Mouse (Mus musculus) cerebellum, adult (tissue): Measurements from ENCODE around the gene Comp.

ENCODE experiments used
- ATAC-seq: cut with Nextera tagmentation; 2 replicates; pipeline ENCODE4 v1.9.2; 2017; ENCODE audit warnings: mild to moderate bottlenecking, moderate library complexity, mixed read lengths; ENCODE audit not compliant: insufficient number of reproducible peaks, low FRiP score, low TSS enrichment

Comp gene

GRCm38 (mm10) chr8:70394269-70394998 is 21.1 kb downstream of the Comp start:
- ATAC-seq, result no peak

DNA sequence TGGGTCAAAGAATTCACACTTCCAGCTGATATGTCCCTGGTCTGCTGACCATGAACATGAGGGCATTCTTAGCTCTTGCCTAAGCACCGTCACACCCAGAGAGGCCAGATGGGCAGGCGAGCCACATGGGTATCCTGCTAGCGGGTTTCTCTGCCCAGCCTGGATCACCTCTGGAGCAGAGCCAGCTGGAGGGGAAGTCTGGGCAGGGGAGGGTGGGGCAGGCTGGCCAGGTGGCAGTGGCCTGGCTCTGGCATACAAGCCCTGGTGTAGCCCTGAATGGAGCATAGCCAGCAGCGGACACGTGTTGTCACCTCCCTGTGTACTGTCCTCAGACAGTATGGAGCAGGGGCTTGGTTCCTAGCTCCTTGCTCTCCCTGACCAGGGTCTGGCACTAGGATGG is 22.3 kb downstream of the Comp start:
- ATAC-seq, result peak; percentile 67

DNA sequence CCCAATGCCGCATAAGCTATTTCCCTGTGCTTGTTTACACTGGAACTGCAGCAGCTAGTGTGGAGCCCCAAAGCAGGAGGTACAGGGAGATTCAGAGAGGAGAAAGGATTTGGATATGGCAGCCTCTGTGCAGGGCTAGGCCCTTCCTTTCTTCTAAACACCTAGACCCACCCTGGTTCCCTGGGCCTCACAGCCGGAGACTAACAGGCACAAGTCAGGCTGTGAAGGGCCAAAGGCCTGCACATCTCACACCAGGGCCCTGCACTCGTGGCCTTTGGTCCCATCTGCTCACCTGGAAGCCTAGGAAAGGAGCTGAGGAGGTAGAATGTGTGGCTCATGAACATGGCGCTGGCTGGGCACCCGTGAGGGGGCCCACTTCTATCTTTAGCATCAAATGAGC is 22.8 kb downstream of the Comp start:
- ATAC-seq, result no peak

- peak; percentile 54; the same call in 1 of the 2 replicates for ATAC-seq
These were observed 24.5 kb downstream of the Comp start for GRCm38 (mm10) chr8:70397611-70398563.

GRCm38 (mm10) chr8:70404212-70404611 is 30.9 kb downstream of the Comp start:
- ATAC-seq, result no peak

GRCm38 (mm10) chr8:70405189-70405588 is 31.8 kb downstream of the Comp start:
- ATAC-seq, result no peak

DNA sequence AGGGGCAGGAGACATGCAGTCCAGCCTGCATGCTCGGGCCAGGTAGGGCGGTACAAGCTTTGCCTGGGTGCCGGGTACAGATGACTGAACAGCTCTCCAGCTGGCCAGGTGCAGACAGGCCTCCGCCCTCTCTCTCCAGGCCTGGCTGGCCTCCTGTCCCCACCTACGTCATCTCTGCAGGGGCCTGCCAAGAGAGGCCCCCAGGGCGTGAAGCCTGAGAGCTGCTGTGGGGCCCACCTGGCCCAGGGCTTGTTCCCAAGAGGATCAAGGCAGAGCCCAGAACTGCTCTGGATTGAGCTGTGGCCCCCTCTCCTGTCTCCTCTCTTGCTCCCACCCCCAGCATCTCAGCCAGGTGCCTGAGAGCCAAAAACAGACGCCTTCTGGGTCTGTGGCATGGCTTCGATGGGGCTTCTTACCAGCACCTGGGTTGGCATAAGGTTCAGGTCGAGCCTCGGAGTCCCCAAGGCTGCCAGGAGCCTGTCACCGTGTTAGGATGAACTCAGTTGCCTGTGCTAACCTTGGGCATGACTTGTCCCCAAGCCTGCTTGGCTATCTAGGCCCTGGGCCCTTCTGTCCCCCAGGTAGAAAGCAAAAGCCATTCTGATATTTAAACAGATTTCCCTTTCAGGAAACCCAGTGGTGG is 33.2 kb downstream of the Comp start:
- ATAC-seq, result peak; percentile 16; the same call in 1 of the 2 replicates

DNA sequence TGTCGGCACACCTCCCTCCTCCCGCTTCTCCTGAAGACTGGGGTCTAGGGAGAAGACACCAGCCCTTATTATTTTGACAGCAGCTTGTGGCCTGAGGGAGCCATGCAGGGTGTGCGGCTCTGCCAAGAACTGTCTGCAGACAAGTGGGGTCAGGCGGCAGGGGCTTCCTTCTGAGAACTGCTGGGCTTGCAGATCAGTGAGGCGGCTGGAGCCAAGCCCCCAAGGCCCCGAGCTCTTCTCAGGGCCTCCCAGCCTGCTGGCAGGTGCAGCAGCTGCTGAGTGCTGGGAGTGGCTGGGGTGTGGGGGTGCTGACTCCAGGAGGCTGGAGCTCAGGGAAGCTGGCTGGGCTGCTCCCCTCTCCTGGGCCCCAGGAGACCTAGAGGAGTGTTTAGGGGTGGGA is 34.9 kb downstream of the Comp start:
- ATAC-seq, result no peak

DNA sequence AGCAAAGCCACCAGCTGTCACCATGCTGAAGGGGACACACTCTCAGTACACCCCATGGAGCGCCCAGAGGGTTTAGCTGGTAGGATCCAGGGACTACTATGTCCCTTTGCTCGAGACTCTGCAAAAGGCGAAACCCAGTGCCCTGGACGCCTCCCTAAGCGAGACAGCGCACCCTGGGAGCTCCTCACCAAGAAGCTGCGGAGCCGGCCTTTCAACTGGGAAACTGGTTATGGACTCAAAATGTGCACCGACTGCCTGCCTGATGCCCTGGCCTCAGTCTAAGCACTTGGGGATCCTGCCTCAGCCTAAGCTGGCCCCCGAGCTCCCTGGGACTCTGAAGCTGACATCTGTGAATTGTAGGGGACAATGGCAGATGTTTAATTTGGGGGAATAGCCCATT is 35.7 kb downstream of the Comp start:
- no peak for ATAC-seq

DNA sequence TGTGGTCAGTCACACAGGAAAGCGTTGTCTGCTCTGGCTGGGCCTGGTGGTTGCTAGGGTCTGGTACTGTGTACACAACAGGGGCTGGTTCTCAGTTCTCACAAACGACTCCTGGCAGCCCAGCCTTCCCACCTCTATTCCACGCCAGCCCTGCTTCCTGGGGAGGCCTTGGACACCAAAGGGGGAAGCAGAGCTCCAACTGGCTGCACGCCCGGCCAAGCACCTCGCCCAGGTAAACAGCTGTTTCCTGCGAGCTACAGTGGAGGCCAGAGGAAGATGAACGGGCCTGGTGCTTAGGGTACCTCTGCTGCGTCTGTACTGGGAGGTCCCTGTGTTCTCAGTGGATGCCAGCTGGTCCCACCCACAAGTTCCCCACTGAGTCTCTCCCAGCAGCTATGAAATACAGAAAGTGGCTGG is 36.1 kb downstream of the Comp start:
- no peak for ATAC-seq

DNA sequence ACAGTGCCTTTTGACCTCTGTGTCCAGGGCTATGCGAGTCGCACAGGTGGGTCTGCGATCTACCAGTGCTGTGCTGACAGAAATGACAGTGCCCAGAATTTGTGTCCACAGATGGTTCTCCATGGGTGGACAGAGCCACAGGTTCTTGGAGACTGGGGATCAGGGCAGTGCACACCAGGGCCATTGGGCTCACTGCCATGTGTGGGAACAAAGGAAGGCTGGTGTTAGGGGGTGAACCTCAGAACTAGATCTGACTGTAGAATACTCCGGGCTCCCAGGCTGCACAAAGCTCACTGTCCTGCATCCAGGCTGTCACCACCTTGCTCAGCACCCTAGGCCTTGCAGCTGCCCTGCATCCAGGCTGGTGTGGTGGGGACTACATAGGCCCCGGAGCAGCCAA is 36.9 kb downstream of the Comp start:
- 0 out of 2 replicates have a peak, but pooled peaks have one; percentile 12 for ATAC-seq

- no peak for ATAC-seq
These were observed 41.1 kb downstream of the Comp start for GRCm38 (mm10) chr8:70414310-70414946.

DNA sequence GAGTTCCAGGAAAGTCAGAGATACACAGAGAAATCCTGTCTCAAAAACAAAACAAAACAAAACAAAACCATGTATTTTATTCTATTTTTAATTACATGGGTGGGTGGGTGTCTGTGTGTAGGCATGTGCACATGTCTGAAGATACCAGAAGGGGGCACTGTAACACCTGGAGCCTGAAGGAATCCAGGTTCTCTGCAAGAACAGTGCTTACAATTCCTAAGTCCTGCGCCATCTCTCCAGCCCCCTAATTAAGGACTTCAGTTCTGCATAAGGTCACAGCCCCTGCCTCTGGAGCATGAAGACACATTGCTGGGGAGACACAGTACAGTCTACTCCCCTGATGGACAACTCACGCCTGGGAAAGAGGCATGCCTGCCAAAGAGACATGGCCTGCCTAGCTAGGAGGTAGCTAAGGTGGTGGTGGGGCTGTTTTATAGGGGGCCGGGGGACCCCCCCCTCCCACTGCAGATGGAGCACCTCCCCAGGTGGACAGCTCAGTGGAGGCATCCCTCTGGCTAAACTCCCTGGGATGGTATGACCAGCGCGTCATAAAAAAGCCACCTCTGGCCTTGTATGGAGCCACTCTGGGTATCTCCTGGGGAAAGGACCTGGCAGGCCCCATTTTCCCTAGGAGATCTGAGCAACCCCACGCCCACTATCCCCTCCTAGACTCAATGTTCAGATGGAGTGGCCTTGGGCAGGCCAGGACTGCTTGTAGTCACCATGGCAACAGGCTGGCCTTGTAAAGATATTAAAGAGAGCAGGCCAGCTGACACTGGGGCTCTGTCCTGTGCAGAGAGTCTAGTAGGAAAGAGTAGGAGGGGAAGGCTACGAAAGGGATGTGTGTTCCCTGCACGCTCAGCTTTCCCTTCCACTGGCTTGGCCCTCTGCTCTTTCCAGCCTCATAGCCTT is 42.4 kb downstream of the Comp start:
- ATAC-seq, result no peak

DNA sequence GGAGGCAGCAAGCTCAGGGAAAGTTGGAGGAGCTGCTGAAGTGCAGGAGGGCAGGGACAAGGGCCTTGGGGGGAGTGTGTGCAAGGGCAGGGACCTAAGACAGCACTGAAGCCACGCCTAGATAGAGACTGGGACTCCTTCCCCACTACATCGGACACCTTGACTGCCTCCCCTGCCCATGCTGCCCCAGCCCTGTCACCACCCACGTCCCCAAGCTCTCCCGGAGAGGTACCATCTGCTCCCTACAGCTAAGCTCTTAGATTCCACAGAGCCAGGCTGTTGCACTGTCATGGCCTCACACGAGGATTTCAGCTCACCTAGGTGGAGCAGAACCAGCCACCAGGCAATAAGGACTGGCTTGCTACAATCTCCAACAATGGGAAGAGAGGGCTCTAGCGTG is 43.6 kb downstream of the Comp start:
- ATAC-seq, result peak; percentile 43

DNA sequence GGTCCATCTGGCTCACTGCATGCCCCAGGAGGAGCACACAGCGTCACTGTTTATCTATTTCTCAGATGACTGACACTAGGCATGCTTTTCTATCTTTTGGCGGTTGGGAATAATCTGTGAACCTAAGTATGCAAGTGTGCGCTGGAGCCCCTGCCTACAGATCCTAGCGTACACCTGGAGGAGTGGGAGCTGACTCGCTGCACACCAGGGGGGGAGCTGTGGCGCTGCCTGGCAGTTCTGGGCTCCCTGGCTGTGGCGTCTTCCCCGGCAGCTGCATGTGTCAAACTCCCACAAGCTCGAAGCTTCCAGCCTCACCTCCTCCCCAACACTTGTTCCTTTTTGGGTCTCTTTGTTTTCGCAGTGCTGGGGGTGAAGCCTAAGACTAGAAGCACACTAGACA is 44.6 kb downstream of the Comp start:
- no peak for ATAC-seq

DNA sequence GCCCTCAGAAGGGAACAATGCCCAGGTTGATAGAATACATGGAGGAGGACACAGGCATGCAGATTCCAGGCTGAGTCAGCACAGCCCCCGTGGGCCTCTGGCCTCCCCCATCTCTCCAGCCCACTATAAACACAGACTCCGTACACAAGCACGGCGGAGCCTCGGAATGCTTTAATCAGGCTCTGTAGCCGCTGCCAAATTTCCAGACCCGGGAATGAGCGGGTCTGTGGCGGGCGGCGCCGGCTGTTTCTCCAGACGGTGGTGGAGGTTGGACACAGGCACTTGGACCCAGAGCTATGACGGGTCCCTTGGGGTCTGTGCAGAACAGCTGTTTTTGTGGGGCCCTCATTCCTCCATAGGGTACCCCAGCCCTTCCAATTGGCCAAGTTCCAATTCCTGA is 45.6 kb downstream of the Comp start:
- ATAC-seq, result no peak

DNA sequence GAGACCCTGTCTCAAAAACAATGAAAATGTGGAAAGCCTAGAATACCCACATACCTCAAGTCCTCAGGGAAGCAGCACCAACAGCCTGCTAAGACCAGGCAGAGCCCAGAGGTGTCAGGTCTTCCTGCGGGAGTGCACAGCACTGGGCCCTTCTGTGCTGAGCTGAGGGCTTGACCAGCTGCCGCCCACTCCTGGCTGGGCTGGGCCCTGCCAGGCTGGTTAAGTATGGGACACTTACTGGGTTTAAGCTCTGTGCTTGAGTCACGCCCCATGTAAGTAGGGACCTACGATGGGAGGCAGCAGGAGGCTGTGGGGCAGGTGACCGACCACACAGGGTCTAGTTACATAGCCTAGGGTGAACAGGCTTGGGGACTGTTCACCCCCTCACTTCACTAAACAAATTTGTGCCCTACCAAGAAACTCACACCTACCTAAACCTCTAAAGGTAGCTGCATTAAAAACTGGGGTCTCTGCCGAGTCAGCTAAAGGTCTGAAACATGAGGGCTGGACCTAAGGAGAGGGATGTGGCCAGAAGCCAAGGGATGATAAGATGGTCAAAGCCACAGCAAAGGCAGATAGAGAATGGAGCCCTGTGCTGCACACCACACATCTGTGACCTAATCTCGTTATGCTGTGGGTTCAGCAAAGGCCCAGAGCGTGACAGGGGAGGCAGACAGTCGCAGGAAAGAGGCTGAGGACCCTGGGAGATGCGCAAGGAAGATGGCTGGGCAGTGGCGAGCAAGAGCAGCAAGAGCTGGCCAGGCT is 46.7 kb downstream of the Comp start:
- no peak for ATAC-seq

- ATAC-seq, result no peak
These were observed 48.2 kb downstream of the Comp start for GRCm38 (mm10) chr8:70421349-70422104.
